Mouse (Mus musculus): ENCODE measurements at regions not wholly inside any gene's neighbourhood (a gene's known extent, or its start where the extent isn't known, plus 50 kb on each side); places are given as distances from the start of the nearest gene placed in this dataset.

- H3K4me2 ChIP-seq (ENCODE audit: low read length) = no peak overlapping the region
- no peaks in the 10 kb centered on the region for H3K4me1 ChIP-seq (ENCODE audit: control insufficient read depth, insufficient read depth, low read length)
- H3K36me3 ChIP-seq (ENCODE audit: control insufficient read depth, insufficient read depth, low read length) = no peaks in the 10 kb centered on the region
- H3K27ac ChIP-seq (ENCODE audit: low read length) = no peak overlapping the region
- no peak overlapping the region for H3K4me3 ChIP-seq (ENCODE audit: low read depth, low read length)
- no peak overlapping the region for H3K9ac ChIP-seq (ENCODE audit: low read depth, low read length)
- no peak for ATAC-seq
- no peaks in the 10 kb centered on the region for H3K27me3 ChIP-seq (ENCODE audit: control insufficient read depth, insufficient read depth, low read depth, low read length)
- no peaks in the 10 kb centered on the region for H3K9me3 ChIP-seq (replicated peaks; ENCODE audit: control insufficient read depth, low read length, poor library complexity, severe bottlenecking)
- WGBS = 39% methylated on average over 3 of the region's 3 CpGs
These were observed 231.6 kb downstream of the Bcl11b start for GRCm38 (mm10) chr12:107771809-107772208.

GRCm38 (mm10) chr12:107778046-107778445 is 225.4 kb downstream of the Bcl11b start:
- Histone ChIP-seq H3K27me3 (ENCODE audit: control insufficient read depth, insufficient read depth, low read depth, low read length) (no peaks in the 10 kb centered on the region), H3K4me3 (ENCODE audit: low read depth, low read length) (no peak overlapping the region), H3K4me2 (ENCODE audit: low read length) (no peak overlapping the region), H3K9ac (ENCODE audit: low read depth, low read length) (no peak overlapping the region), H3K27ac (ENCODE audit: low read length) (no peak overlapping the region), H3K4me1 (ENCODE audit: control insufficient read depth, insufficient read depth, low read length) (no peaks in the 10 kb centered on the region), H3K9me3 (replicated peaks; ENCODE audit: control insufficient read depth, low read length, poor library complexity, severe bottlenecking) (no peaks in the 10 kb centered on the region), H3K36me3 (ENCODE audit: control insufficient read depth, insufficient read depth, low read length) (no peaks in the 10 kb centered on the region)
- no peak for ATAC-seq
- WGBS = 79% methylated on average over 9 of the region's 9 CpGs

- no peak for ATAC-seq
- Histone ChIP-seq H3K27me3 (ENCODE audit: control insufficient read depth, insufficient read depth, low read depth, low read length) (no peaks in the 10 kb centered on the region), H3K9me3 (replicated peaks; ENCODE audit: control insufficient read depth, low read length, poor library complexity, severe bottlenecking) (no peaks in the 10 kb centered on the region), H3K27ac (ENCODE audit: low read length) (no peak overlapping the region), H3K4me2 (ENCODE audit: low read length) (no peak overlapping the region), H3K4me1 (ENCODE audit: control insufficient read depth, insufficient read depth, low read length) (no peaks in the 10 kb centered on the region), H3K36me3 (ENCODE audit: control insufficient read depth, insufficient read depth, low read length) (no peaks in the 10 kb centered on the region), H3K4me3 (ENCODE audit: low read depth, low read length) (no peak overlapping the region), H3K9ac (ENCODE audit: low read depth, low read length) (no peak overlapping the region)
- WGBS = 91% methylated on average over 13 of the region's 13 CpGs
These were observed 223.9 kb downstream of the Bcl11b start for GRCm38 (mm10) chr12:107779306-107780057.

- ATAC-seq = no peak
- 48% methylated on average over 3 of the region's 3 CpGs for WGBS
These were observed 221.3 kb downstream of the Bcl11b start for GRCm38 (mm10) chr12:107782147-107782546.

GRCm38 (mm10) chr12:107783831-107784230 is 219.6 kb downstream of the Bcl11b start:
- no peaks in the 10 kb centered on the region for H3K36me3 ChIP-seq (ENCODE audit: control insufficient read depth, insufficient read depth, low read length)
- H3K9me3 ChIP-seq (replicated peaks; ENCODE audit: control insufficient read depth, low read length, poor library complexity, severe bottlenecking) = no peaks in the 10 kb centered on the region
- H3K9ac ChIP-seq (ENCODE audit: low read depth, low read length) = no peak overlapping the region
- ATAC-seq = no peak
- no peak overlapping the region for H3K4me2 ChIP-seq (ENCODE audit: low read length)
- H3K4me1 ChIP-seq (ENCODE audit: control insufficient read depth, insufficient read depth, low read length) = no peaks in the 10 kb centered on the region
- no peak overlapping the region for H3K4me3 ChIP-seq (ENCODE audit: low read depth, low read length)
- WGBS = 86% methylated on average over 7 of the region's 7 CpGs
- no peak overlapping the region for H3K27ac ChIP-seq (ENCODE audit: low read length)
- H3K27me3 ChIP-seq (ENCODE audit: control insufficient read depth, insufficient read depth, low read depth, low read length) = no peaks in the 10 kb centered on the region

More at GRCm38 (mm10) chr12:107782147-107782546, 221.3 kb downstream of the Bcl11b start:
- no peak overlapping the region for H3K27ac ChIP-seq (ENCODE audit: low read length)
- H3K4me3 ChIP-seq (ENCODE audit: low read depth, low read length) = no peak overlapping the region
- no peaks in the 10 kb centered on the region for H3K4me1 ChIP-seq (ENCODE audit: control insufficient read depth, insufficient read depth, low read length)
- H3K27me3 ChIP-seq (ENCODE audit: control insufficient read depth, insufficient read depth, low read depth, low read length) = no peaks in the 10 kb centered on the region
- H3K9me3 ChIP-seq (replicated peaks; ENCODE audit: control insufficient read depth, low read length, poor library complexity, severe bottlenecking) = no peaks in the 10 kb centered on the region
- H3K9ac ChIP-seq (ENCODE audit: low read depth, low read length) = no peak overlapping the region
- H3K36me3 ChIP-seq (ENCODE audit: control insufficient read depth, insufficient read depth, low read length) = no peaks in the 10 kb centered on the region
- no peak overlapping the region for H3K4me2 ChIP-seq (ENCODE audit: low read length)

GRCm38 (mm10) chr12:107789818-107790217 is 213.6 kb downstream of the Bcl11b start:
- Histone ChIP-seq H3K9me3 (replicated peaks; ENCODE audit: control insufficient read depth, low read length, poor library complexity, severe bottlenecking) (no peaks in the 10 kb centered on the region), H3K27me3 (ENCODE audit: control insufficient read depth, insufficient read depth, low read depth, low read length) (no peaks in the 10 kb centered on the region), H3K36me3 (ENCODE audit: control insufficient read depth, insufficient read depth, low read length) (no peaks in the 10 kb centered on the region), H3K27ac (ENCODE audit: low read length) (no peak overlapping the region), H3K4me3 (ENCODE audit: low read depth, low read length) (no peak overlapping the region), H3K4me1 (ENCODE audit: control insufficient read depth, insufficient read depth, low read length) (no peaks in the 10 kb centered on the region), H3K9ac (ENCODE audit: low read depth, low read length) (no peak overlapping the region), H3K4me2 (ENCODE audit: low read length) (no peak overlapping the region)
- whole genome bisulfite sequencing = 31% methylated on average over 6 of the region's 6 CpGs
- ATAC-seq = no peak

GRCm38 (mm10) chr12:107800296-107800695 is 203.1 kb downstream of the Bcl11b start:
- H3K27me3 ChIP-seq (ENCODE audit: control insufficient read depth, insufficient read depth, low read depth, low read length) = no peaks in the 10 kb centered on the region
- H3K9me3 ChIP-seq (replicated peaks; ENCODE audit: control insufficient read depth, low read length, poor library complexity, severe bottlenecking) = no peaks in the 10 kb centered on the region
- 91% methylated on average over 5 of the region's 5 CpGs for WGBS
- H3K36me3 ChIP-seq (ENCODE audit: control insufficient read depth, insufficient read depth, low read length) = no peaks in the 10 kb centered on the region
- ATAC-seq = no peak
- H3K27ac ChIP-seq (ENCODE audit: low read length) = no peak overlapping the region
- H3K4me2 ChIP-seq (ENCODE audit: low read length) = no peak overlapping the region
- no peak overlapping the region for H3K4me3 ChIP-seq (ENCODE audit: low read depth, low read length)
- H3K4me1 ChIP-seq (ENCODE audit: control insufficient read depth, insufficient read depth, low read length) = no peaks in the 10 kb centered on the region
- H3K9ac ChIP-seq (ENCODE audit: low read depth, low read length) = no peak overlapping the region

GRCm38 (mm10) chr12:107807634-107808033 is 195.8 kb downstream of the Bcl11b start:
- no peaks in the 10 kb centered on the region for H3K9me3 ChIP-seq (replicated peaks; ENCODE audit: control insufficient read depth, low read length, poor library complexity, severe bottlenecking)
- ATAC-seq = no peak
- no peak overlapping the region for H3K4me2 ChIP-seq (ENCODE audit: low read length)
- no peaks in the 10 kb centered on the region for H3K27me3 ChIP-seq (ENCODE audit: control insufficient read depth, insufficient read depth, low read depth, low read length)
- WGBS = 31% methylated on average over 11 of the region's 11 CpGs
- peaks cover 4% of the 10 kb centered on the region for H3K4me1 ChIP-seq (ENCODE audit: control insufficient read depth, insufficient read depth, low read length)
- H3K4me3 ChIP-seq (ENCODE audit: low read depth, low read length) = no peak overlapping the region
- H3K27ac ChIP-seq (ENCODE audit: low read length) = no peak overlapping the region
- no peaks in the 10 kb centered on the region for H3K36me3 ChIP-seq (ENCODE audit: control insufficient read depth, insufficient read depth, low read length)
- H3K9ac ChIP-seq (ENCODE audit: low read depth, low read length) = no peak overlapping the region

GRCm38 (mm10) chr12:107808158-107808715 is 195.2 kb downstream of the Bcl11b start:
- 58% methylated on average over 9 of the region's 9 CpGs for WGBS
- ATAC-seq = no peak
- H3K9me3 ChIP-seq (replicated peaks; ENCODE audit: control insufficient read depth, low read length, poor library complexity, severe bottlenecking) = no peaks in the 10 kb centered on the region
- no peak overlapping the region for H3K27ac ChIP-seq (ENCODE audit: low read length)
- H3K36me3 ChIP-seq (ENCODE audit: control insufficient read depth, insufficient read depth, low read length) = no peaks in the 10 kb centered on the region
- no peak overlapping the region for H3K4me2 ChIP-seq (ENCODE audit: low read length)
- no peak overlapping the region for H3K9ac ChIP-seq (ENCODE audit: low read depth, low read length)
- H3K27me3 ChIP-seq (ENCODE audit: control insufficient read depth, insufficient read depth, low read depth, low read length) = no peaks in the 10 kb centered on the region
- H3K4me1 ChIP-seq (ENCODE audit: control insufficient read depth, insufficient read depth, low read length) = peaks cover 4% of the 10 kb centered on the region
- no peak overlapping the region for H3K4me3 ChIP-seq (ENCODE audit: low read depth, low read length)

Data from midbrain, embryonic 16.5 days (tissue).